Mouse (Mus musculus): ENCODE results near the gene Ssr2. TPM values are rescaled to one million over a fixed set of nuclear protein-coding genes. Genes with fewer than 3 reads are reported as not detected.

Ssr2 gene
- polyA plus RNA-seq, 1 experiment from 2014 or later: 301 TPM

- ATAC-seq (ENCODE audit: insufficient number of reproducible peaks, insufficient read depth, low FRiP score, low read depth): no peak
- H3K36me3 ChIP-seq (ENCODE audit: control insufficient read depth, insufficient read depth, low read length): peaks cover 75% of the 10 kb centered on the region
Observed at GRCm38 (mm10) chr3:88630849-88631341, 55.2 kb downstream of the Ssr2 start.

GRCm38 (mm10) chr3:88631921-88632587, 56.4 kb downstream of the Ssr2 start:
- H3K9me3 ChIP-seq (ENCODE audit: control insufficient read depth, low read depth, low read length): no peaks in the 10 kb centered on the region
- H3K9ac ChIP-seq (replicated peaks; ENCODE audit: low read depth, low read length): no peak overlapping the region
- H3K27ac ChIP-seq (ENCODE audit: low read length): no peak overlapping the region
- H3K4me1 ChIP-seq (ENCODE audit: control insufficient read depth, insufficient read depth, low read length): peaks cover 5% of the 10 kb centered on the region; the same call in 1 of the 2 replicates
- no peak overlapping the region for H3K4me3 ChIP-seq (ENCODE audit: low read depth, low read length)
- H3K27me3 ChIP-seq (ENCODE audit: control insufficient read depth, insufficient read depth, low read length): no peaks in the 10 kb centered on the region
- H3K36me3 ChIP-seq (ENCODE audit: control insufficient read depth, insufficient read depth, low read length): peaks cover 82% of the 10 kb centered on the region
- WGBS: 70% methylated on average over 12 of the region's 12 CpGs
- no peak for ATAC-seq (ENCODE audit: insufficient number of reproducible peaks, insufficient read depth, low FRiP score, low read depth)
- H3K4me2 ChIP-seq (replicated peaks; ENCODE audit: low read depth, low read length): no peak overlapping the region

More at GRCm38 (mm10) chr3:88630849-88631341, 55.2 kb downstream of the Ssr2 start:
- WGBS: 70% methylated on average over 6 of the region's 6 CpGs
- no peak overlapping the region for H3K4me3 ChIP-seq (ENCODE audit: low read depth, low read length)
- no peaks in the 10 kb centered on the region for H3K9me3 ChIP-seq (ENCODE audit: control insufficient read depth, low read depth, low read length)
- no peaks in the 10 kb centered on the region for H3K27me3 ChIP-seq (ENCODE audit: control insufficient read depth, insufficient read depth, low read length)
- H3K4me1 ChIP-seq (ENCODE audit: control insufficient read depth, insufficient read depth, low read length): peaks cover 16% of the 10 kb centered on the region; the same call in 1 of the 2 replicates
- no peak overlapping the region for H3K9ac ChIP-seq (replicated peaks; ENCODE audit: low read depth, low read length)
- no peak overlapping the region for H3K27ac ChIP-seq (ENCODE audit: low read length)
- H3K4me2 ChIP-seq (replicated peaks; ENCODE audit: low read depth, low read length): no peak overlapping the region

- Histone ChIP-seq H3K27ac (ENCODE audit: low read length) (no peak overlapping the region), H3K36me3 (ENCODE audit: control insufficient read depth, insufficient read depth, low read length) (peaks cover 82% of the 10 kb centered on the region), H3K4me1 (ENCODE audit: control insufficient read depth, insufficient read depth, low read length) (no peaks in the 10 kb centered on the region), H3K9ac (replicated peaks; ENCODE audit: low read depth, low read length) (no peak overlapping the region), H3K27me3 (ENCODE audit: control insufficient read depth, insufficient read depth, low read length) (no peaks in the 10 kb centered on the region), H3K4me3 (ENCODE audit: low read depth, low read length) (no peak overlapping the region), H3K4me2 (replicated peaks; ENCODE audit: low read depth, low read length) (no peak overlapping the region), H3K9me3 (ENCODE audit: control insufficient read depth, low read depth, low read length) (no peaks in the 10 kb centered on the region)
- 92% methylated on average over 10 of the region's 10 CpGs for WGBS
- no peak for ATAC-seq (ENCODE audit: insufficient number of reproducible peaks, insufficient read depth, low FRiP score, low read depth)
Observed at GRCm38 (mm10) chr3:88633056-88633455, 57.4 kb downstream of the Ssr2 start.

- Histone ChIP-seq H3K27me3 (ENCODE audit: control insufficient read depth, insufficient read depth, low read length) (no peaks in the 10 kb centered on the region), H3K4me1 (ENCODE audit: control insufficient read depth, insufficient read depth, low read length) (no peaks in the 10 kb centered on the region), H3K9me3 (ENCODE audit: control insufficient read depth, low read depth, low read length) (no peaks in the 10 kb centered on the region), H3K36me3 (ENCODE audit: control insufficient read depth, insufficient read depth, low read length) (peaks cover 85% of the 10 kb centered on the region), H3K4me3 (ENCODE audit: low read depth, low read length) (no peak overlapping the region), H3K27ac (ENCODE audit: low read length) (no peak overlapping the region), H3K9ac (replicated peaks; ENCODE audit: low read depth, low read length) (no peak overlapping the region), H3K4me2 (replicated peaks; ENCODE audit: low read depth, low read length) (no peak overlapping the region)
- no peak for ATAC-seq (ENCODE audit: insufficient number of reproducible peaks, insufficient read depth, low FRiP score, low read depth)
- WGBS: 92% methylated on average over 19 of the region's 19 CpGs
Observed at GRCm38 (mm10) chr3:88635506-88636275, 60.0 kb downstream of the Ssr2 start.

- Histone ChIP-seq H3K9ac (replicated peaks; ENCODE audit: low read depth, low read length) (no peak overlapping the region), H3K9me3 (ENCODE audit: control insufficient read depth, low read depth, low read length) (no peaks in the 10 kb centered on the region), H3K27me3 (ENCODE audit: control insufficient read depth, insufficient read depth, low read length) (no peaks in the 10 kb centered on the region), H3K4me3 (ENCODE audit: low read depth, low read length) (no peak overlapping the region), H3K36me3 (ENCODE audit: control insufficient read depth, insufficient read depth, low read length) (peaks cover 81% of the 10 kb centered on the region), H3K27ac (ENCODE audit: low read length) (no peak overlapping the region), H3K4me1 (ENCODE audit: control insufficient read depth, insufficient read depth, low read length) (no peaks in the 10 kb centered on the region), H3K4me2 (replicated peaks; ENCODE audit: low read depth, low read length) (no peak overlapping the region)
- no peak for ATAC-seq (ENCODE audit: insufficient number of reproducible peaks, insufficient read depth, low FRiP score, low read depth)
- WGBS: 92% methylated on average over 8 of the region's 8 CpGs
Observed at GRCm38 (mm10) chr3:88636555-88636986, 60.9 kb downstream of the Ssr2 start.

GRCm38 (mm10) chr3:88637134-88637533, 61.5 kb downstream of the Ssr2 start:
- H3K36me3 ChIP-seq (ENCODE audit: control insufficient read depth, insufficient read depth, low read length): peaks cover 80% of the 10 kb centered on the region
- no peak overlapping the region for H3K27ac ChIP-seq (ENCODE audit: low read length)
- WGBS: 93% methylated on average over 5 of the region's 5 CpGs
- no peak for ATAC-seq (ENCODE audit: insufficient number of reproducible peaks, insufficient read depth, low FRiP score, low read depth)
- H3K4me2 ChIP-seq (replicated peaks; ENCODE audit: low read depth, low read length): no peak overlapping the region
- H3K9ac ChIP-seq (replicated peaks; ENCODE audit: low read depth, low read length): no peak overlapping the region
- H3K9me3 ChIP-seq (ENCODE audit: control insufficient read depth, low read depth, low read length): no peaks in the 10 kb centered on the region
- H3K27me3 ChIP-seq (ENCODE audit: control insufficient read depth, insufficient read depth, low read length): no peaks in the 10 kb centered on the region
- no peaks in the 10 kb centered on the region for H3K4me1 ChIP-seq (ENCODE audit: control insufficient read depth, insufficient read depth, low read length)
- H3K4me3 ChIP-seq (ENCODE audit: low read depth, low read length): no peak overlapping the region

MicroRNAs encoded within 50 kb of the gene (microRNA counts, 519-probe panel; counts per million panel counts)
- not detected for microRNA mmu-miR-1905

Small RNA genes lying within 50 kb of the gene (microRNA-seq; reads per million reads assigned to microRNA genes)
- not detected for gene Mir1905

Other genes with a start within 250 kb of the Ssr2 start
- gene Tmem79, start 239.7 kb upstream of the Ssr2 start, polyA plus RNA-seq (2014; fragmentation: Nextera tagmentation; extraction: Ambion mirVana): 20.5 and 23.1 TPM in 2 replicates
- 38.9 and 39.4 TPM in 2 replicates for gene Smg5, start 239.6 kb upstream of the Ssr2 start, polyA plus RNA-seq (2014; fragmentation: Nextera tagmentation; extraction: Ambion mirVana)
- 10.8 and 11.2 TPM in 2 replicates for gene Paqr6, start 211.3 kb upstream of the Ssr2 start, polyA plus RNA-seq (2014; fragmentation: Nextera tagmentation; extraction: Ambion mirVana)
- 0.45 TPM in 1 of 2 replicates, not detected in the other for gene Bglap3, start 203.1 kb upstream of the Ssr2 start, polyA plus RNA-seq (2014; fragmentation: Nextera tagmentation; extraction: Ambion mirVana)
- not detected in 2 replicates for gene Bglap2, start 197.2 kb upstream of the Ssr2 start, polyA plus RNA-seq (2014; fragmentation: Nextera tagmentation; extraction: Ambion mirVana)
- gene Bglap, start 191.4 kb upstream of the Ssr2 start, polyA plus RNA-seq (2014; fragmentation: Nextera tagmentation; extraction: Ambion mirVana): not detected in 2 replicates
- 136 and 143 TPM in 2 replicates for gene Pmf1, start 165.5 kb upstream of the Ssr2 start, polyA plus RNA-seq (2014; fragmentation: Nextera tagmentation; extraction: Ambion mirVana)
- gene Slc25a44, start 150.7 kb upstream of the Ssr2 start, polyA plus RNA-seq (2014; fragmentation: Nextera tagmentation; extraction: Ambion mirVana): 18.2 and 18.4 TPM in 2 replicates
- gene Sema4a, start 114.7 kb upstream of the Ssr2 start, polyA plus RNA-seq (2014; fragmentation: Nextera tagmentation; extraction: Ambion mirVana): 8.9 and 11.8 TPM in 2 replicates
- 128 and 148 TPM in 2 replicates for gene Lmna, start 65.9 kb upstream of the Ssr2 start, polyA plus RNA-seq (2014; fragmentation: Nextera tagmentation; extraction: Ambion mirVana)
- 25.2 and 26.3 TPM in 2 replicates for gene Mex3a, start 43.5 kb upstream of the Ssr2 start, polyA plus RNA-seq (2014; fragmentation: Nextera tagmentation; extraction: Ambion mirVana)
- gene Rab25, start 27.6 kb upstream of the Ssr2 start, polyA plus RNA-seq (2014; fragmentation: Nextera tagmentation; extraction: Ambion mirVana): 57.0 and 67.9 TPM in 2 replicates
- 84.8 and 88.5 TPM in 2 replicates for gene Lamtor2, start 22.8 kb upstream of the Ssr2 start, polyA plus RNA-seq (2014; fragmentation: Nextera tagmentation; extraction: Ambion mirVana)
- gene Ubqln4, start 22.1 kb upstream of the Ssr2 start, polyA plus RNA-seq (2014; fragmentation: Nextera tagmentation; extraction: Ambion mirVana): 48.4 TPM in 2 replicates
- gene Arhgef2, start 30.1 kb downstream of the Ssr2 start, polyA plus RNA-seq (2014; fragmentation: Nextera tagmentation; extraction: Ambion mirVana): 108 and 119 TPM in 2 replicates
- not detected in 2 replicates for gene Rxfp4, start 77.3 kb downstream of the Ssr2 start, polyA plus RNA-seq (2014; fragmentation: Nextera tagmentation; extraction: Ambion mirVana)
- 81.9 and 90.4 TPM in 2 replicates for gene Khdc4, start 109.9 kb downstream of the Ssr2 start, polyA plus RNA-seq (2014; fragmentation: Nextera tagmentation; extraction: Ambion mirVana)
- 63.4 and 73.9 TPM in 2 replicates for gene Rit1, start 141.0 kb downstream of the Ssr2 start, polyA plus RNA-seq (2014; fragmentation: Nextera tagmentation; extraction: Ambion mirVana)
- 27.7 and 29.3 TPM in 2 replicates for gene Syt11, start 199.3 kb downstream of the Ssr2 start, polyA plus RNA-seq (2014; fragmentation: Nextera tagmentation; extraction: Ambion mirVana)

Data from stomach, embryonic 14.5 days (tissue).